Mouse (Mus musculus) spleen, adult 2 months (tissue): ENCODE measurements around the gene Hils1. TPM values are rescaled to one million over a fixed set of nuclear protein-coding genes. Genes with fewer than 3 reads are reported as not detected.

Source experiments
- DNase-seq, 2 experiments: peaks; one replicate each; pipeline versions ENCODE4 v3.0.0 to v3.0.0-alpha.2; 2012 to 2021; ENCODE audit warnings: low spot score in 2 of 2, low read depth in 1 of 2
- H3K27ac ChIP-seq: fragments of 200-500 bp; 2 replicates; pipeline ENCODE4 v1.5.1; 2012; ENCODE audit warnings: low read length, inconsistent platforms; ENCODE audit not compliant: insufficient read depth
- H3K27me3 ChIP-seq: fragments of 200-500 bp; 2 replicates; pipeline ENCODE4 v1.6.1; 2012; ENCODE audit warnings: mild to moderate bottlenecking, moderate library complexity, low read length, inconsistent platforms; ENCODE audit not compliant: control insufficient read depth, insufficient read depth
- H3K36me3 ChIP-seq: fragments of 200-500 bp; 2 replicates; pipeline ENCODE4 v1.6.1; 2012; ENCODE audit warnings: mild to moderate bottlenecking, low read length, inconsistent platforms; ENCODE audit not compliant: control insufficient read depth, insufficient read depth
- H3K4me1 ChIP-seq: fragments of 200-500 bp; 2 replicates; pipeline ENCODE4 v1.6.1; 2011; ENCODE audit warnings: inconsistent platforms; ENCODE audit not compliant: control insufficient read depth, insufficient read depth, insufficient read length
- H3K4me3 ChIP-seq: fragments of 200-500 bp; 2 replicates; pipeline ENCODE4 v1.5.1; 2011; ENCODE audit warnings: mild to moderate bottlenecking, inconsistent platforms; ENCODE audit not compliant: insufficient read depth, insufficient read length; ENCODE audit errors: extremely low read depth
- CTCF ChIP-seq: fragments of 200-500 bp; IDR thresholded peaks from 2 replicates; pipeline ENCODE4 v1.5.1; 2011; ENCODE audit warnings: mild to moderate bottlenecking, inconsistent platforms; ENCODE audit not compliant: insufficient read depth, insufficient read length, insufficient replicate concordance; ENCODE audit errors: extremely low read depth
- POLR2A ChIP-seq: fragments of 200-500 bp; IDR thresholded peaks from 2 replicates; pipeline ENCODE4 v1.6.1; 2011; ENCODE audit warnings: low read depth, low read length, inconsistent platforms
- WGBS: fragments of 180-500 bp; shearing (Covaris S2); methylation state at CpG from one replicate; pipeline ENCODE4 v1.1.7; 2018; 5-methylcytosine and 5-hydroxymethylcytosine counted together
- polyA plus RNA-seq: library from polyadenylated mRNA; depleted of rRNA; stranded (reverse); fragments of >200 nt; gene quantifications from 2 replicates; pipeline ENCODE4 v1.2.3, GENCODE M21; 2012

Hils1 gene
- polyA plus RNA-seq, 1 experiment, result not detected

GRCm38 (mm10) chr11:94929599-94929998, 37.8 kb upstream of the Hils1 start:
- no peaks in the 10 kb centered on the region for H3K4me1 ChIP-seq
- 86% methylated on average over 9 of the region's 9 CpGs for WGBS
- no peak for DNase-seq

GRCm38 (mm10) chr11:94930151-94930550, 37.2 kb upstream of the Hils1 start:
- no peaks in the 10 kb centered on the region for H3K36me3 ChIP-seq
- H3K27ac ChIP-seq, result no peak overlapping the region
- TF ChIP-seq POLR2A, result no peak
- TF ChIP-seq CTCF, result no peak
- H3K27me3 ChIP-seq, result no peaks in the 10 kb centered on the region
- WGBS, result 83% methylated on average over 4 of the region's 4 CpGs
- DNase-seq, result no peak
- no peak overlapping the region for H3K4me3 ChIP-seq
- H3K4me1 ChIP-seq, result no peaks in the 10 kb centered on the region

More at GRCm38 (mm10) chr11:94929599-94929998, 37.8 kb upstream of the Hils1 start:
- no peaks in the 10 kb centered on the region for H3K36me3 ChIP-seq
- H3K4me3 ChIP-seq, result no peak overlapping the region
- no peaks in the 10 kb centered on the region for H3K27me3 ChIP-seq
- H3K27ac ChIP-seq, result no peak overlapping the region
- TF ChIP-seq CTCF (no peak), POLR2A (no peak)

GRCm38 (mm10) chr11:94933584-94933983, 33.8 kb upstream of the Hils1 start:
- H3K27ac ChIP-seq, result no peak overlapping the region
- H3K4me1 ChIP-seq, result no peaks in the 10 kb centered on the region; the same call in 1 of the 2 replicates
- H3K36me3 ChIP-seq, result no peaks in the 10 kb centered on the region
- peaks cover 2% of the 10 kb centered on the region for H3K27me3 ChIP-seq
- no peak for TF ChIP-seq POLR2A
- no peak for TF ChIP-seq CTCF
- no peak overlapping the region for H3K4me3 ChIP-seq
- WGBS, result 51% methylated on average over 8 of the region's 8 CpGs
- DNase-seq, result no peak

GRCm38 (mm10) chr11:94934526-94934925, 32.9 kb upstream of the Hils1 start:
- peaks cover 2% of the 10 kb centered on the region for H3K27me3 ChIP-seq
- H3K27ac ChIP-seq, result no peak overlapping the region
- TF ChIP-seq POLR2A (no peak), CTCF (no peak)

GRCm38 (mm10) chr11:94936045-94936444, 31.3 kb upstream of the Hils1 start, which contains the start of gene Col1a1:
Gene Col1a1 (plus strand): TSS chr11:94936224.
- no peaks in the 10 kb centered on the region; the same call in 1 of the 2 replicates for H3K4me1 ChIP-seq
- 47% methylated on average over 19 of the region's 19 CpGs for WGBS
- H3K4me3 ChIP-seq, result peak within 1 kb of the TSS; percentile 36
- peaks cover 2% of the 10 kb centered on the region for H3K27me3 ChIP-seq
- peak within 1 kb of the TSS; percentile 16; the same call in 1 of the 2 replicates for H3K27ac ChIP-seq
- DNase-seq, result no peak
- no peak for TF ChIP-seq CTCF
- no peak for TF ChIP-seq POLR2A
- no peaks in the 10 kb centered on the region for H3K36me3 ChIP-seq

More at GRCm38 (mm10) chr11:94934526-94934925, 32.9 kb upstream of the Hils1 start:
- no peak for DNase-seq
- H3K4me3 ChIP-seq, result no peak overlapping the region
- H3K36me3 ChIP-seq, result no peaks in the 10 kb centered on the region
- WGBS, result 62% methylated on average over 11 of the region's 11 CpGs
- H3K4me1 ChIP-seq, result no peaks in the 10 kb centered on the region; the same call in 1 of the 2 replicates

- peak overlapping the region; percentile 36 for H3K4me3 ChIP-seq
- WGBS, result under 1% methylated on average over 17 of the region's 17 CpGs
- TF ChIP-seq CTCF (peak; percentile 64; the same call in 1 of the 2 replicates), POLR2A (no peak)
- H3K27ac ChIP-seq, result no peak overlapping the region
- peaks cover 2% of the 10 kb centered on the region for H3K27me3 ChIP-seq
- H3K4me1 ChIP-seq, result no peaks in the 10 kb centered on the region; the same call in 1 of the 2 replicates
- DNase-seq, result peak; percentile 57 to 72
- no peaks in the 10 kb centered on the region for H3K36me3 ChIP-seq
Measured at GRCm38 (mm10) chr11:94936851-94937295, 30.5 kb upstream of the Hils1 start.

GRCm38 (mm10) chr11:94937335-94937781, 30.0 kb upstream of the Hils1 start:
- Histone ChIP-seq H3K4me1 (no peaks in the 10 kb centered on the region; the same call in 1 of the 2 replicates), H3K36me3 (no peaks in the 10 kb centered on the region), H3K27ac (no peak overlapping the region), H3K27me3 (peaks cover 2% of the 10 kb centered on the region), H3K4me3 (peak overlapping the region; percentile 28; the same call in 1 of the 2 replicates)
- TF ChIP-seq POLR2A (no peak), CTCF (no peak)
- 2% methylated on average over 18 of the region's 18 CpGs for WGBS
- peak in 1 of 2 experiments; percentile 26 for DNase-seq
